Mouse (Mus musculus): ENCODE data around the gene Pik3ap1.
"Not testable (repeated sequence)": the region's sequence is repeated elsewhere in the genome, so short reads cannot be mapped to it uniquely, and the experiment has no call there.

- TF ChIP-seq CTCF, EP300 (IDR thresholded peaks at IDR 0.05; ENCODE audit: low read depth): not testable (repeated sequence)
These were observed 72.3 kb downstream of the Pik3ap1 start for GRCm38 (mm10) chr19:41312587-41312986.
